Mouse (Mus musculus) midbrain, postnatal 0 days (tissue): ENCODE results near the gene Cyp2e1. TPM values are rescaled to one million over a fixed set of nuclear protein-coding genes. Genes with fewer than 3 reads are reported as not detected.
A peak's percentile ranks its signal among the peaks of the same experiment; 100 is the strongest.

ENCODE experiments used
- ATAC-seq: fragments of 200-750 bp; cut with Nextera tagmentation; 2 replicates; pipeline ENCODE4 v1.8.0; 2017; ENCODE audit warnings: moderate number of reproducible peaks, mild to moderate bottlenecking, moderate TSS enrichment, moderate library complexity; ENCODE audit not compliant: low FRiP score
- DNase-seq: peaks from one replicate; pipeline ENCODE4 v3.0.0-alpha.2; 2015; ENCODE audit warnings: low spot score
- H3K27ac ChIP-seq: fragments of 300-500 bp; sonication (generic); 2 replicates; pipeline ENCODE4 v1.5.1; 2014; ENCODE audit warnings: low read depth, mild to moderate bottlenecking, low read length, mixed read lengths
- H3K27me3 ChIP-seq: fragments of 300-500 bp; sonication (generic); 2 replicates; pipeline ENCODE4 v1.6.1; 2014; ENCODE audit warnings: low read length, control low read depth, mixed read lengths; ENCODE audit not compliant: insufficient read depth
- H3K36me3 ChIP-seq: fragments of 300-500 bp; sonication (generic); 2 replicates; pipeline ENCODE4 v1.6.1; 2014; ENCODE audit warnings: low read length, control low read depth, mixed read lengths; ENCODE audit not compliant: insufficient read depth
- H3K4me1 ChIP-seq: fragments of 300-500 bp; sonication (generic); 2 replicates; pipeline ENCODE4 v1.6.1; 2014; ENCODE audit warnings: mild to moderate bottlenecking, control low read depth, antibody characterized with exemption, low read length, mixed read lengths; ENCODE audit not compliant: insufficient read depth
- H3K4me2 ChIP-seq: fragments of 300-500 bp; sonication (generic); 2 replicates; pipeline ENCODE4 v1.6.1; 2014; ENCODE audit warnings: low read depth, mild to moderate bottlenecking, low read length, mixed read lengths; ENCODE audit not compliant: poor library complexity, severe bottlenecking
- H3K4me3 ChIP-seq: fragments of 300-500 bp; sonication (generic); 2 replicates; pipeline ENCODE4 v1.5.1; 2014; ENCODE audit warnings: low read depth, mild to moderate bottlenecking, low read length, moderate library complexity
- H3K9ac ChIP-seq: fragments of 300-500 bp; sonication (generic); replicated peaks from 2 replicates; pipeline ENCODE4 v1.6.1; 2014; ENCODE audit warnings: mild to moderate bottlenecking, low read length, moderate library complexity, mixed read lengths; ENCODE audit not compliant: poor library complexity, severe bottlenecking
- H3K9me3 ChIP-seq: fragments of 300-500 bp; sonication (generic); 2 replicates; pipeline ENCODE4 v1.6.1; 2016; ENCODE audit warnings: low read length, control low read depth
- CTCF ChIP-seq: IDR thresholded peaks from 2 replicates; pipeline ENCODE4 v1.5.1; 2016; ENCODE audit warnings: antibody characterized with exemption, mild to moderate bottlenecking
- WGBS: fragments of 180-500 bp; shearing (Covaris S2); extraction: QIAGEN DNeasy Blood & Tissue Kit; methylation state at CpG from one replicate; pipeline ENCODE4 v1.1.7; 2014; 5-methylcytosine and 5-hydroxymethylcytosine counted together
- polyA plus RNA-seq: library from polyadenylated mRNA; unstranded; fragments of >200 nt; fragmentation: Nextera tagmentation; extraction: Ambion mirVana; gene quantifications from 2 replicates; pipeline ENCODE4 v1.2.1, GENCODE M21; 2015
- total RNA-seq: library from RNA; depleted of rRNA; stranded (reverse); fragments of >200 nt; gene quantifications from 2 replicates; pipeline ENCODE4 v1.2.3, GENCODE M21; 2014; rRNA removed

Cyp2e1 gene
- total and polyA plus RNA-seq, 2 experiments from 2014 or later, result not detected

DNA sequence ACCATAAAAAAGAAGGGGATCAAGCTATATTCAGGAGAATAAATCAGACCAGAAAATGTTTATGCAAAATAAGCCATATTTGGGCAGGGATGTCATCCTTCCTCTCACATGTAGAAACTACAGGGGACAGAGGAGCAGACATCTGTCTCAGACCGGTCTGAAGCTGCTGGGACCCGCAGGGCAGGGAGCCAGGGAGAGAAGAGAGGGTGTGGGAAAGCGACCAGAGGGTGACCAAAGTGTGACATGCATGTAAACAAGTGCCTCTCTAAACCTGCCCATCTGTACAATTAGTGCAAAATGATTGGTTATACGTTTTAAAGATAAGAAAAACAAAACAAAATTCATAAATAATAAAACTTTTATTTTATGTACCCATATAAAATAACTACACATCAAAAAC lies 56.6 kb downstream of the Cyp2e1 start:
- Histone ChIP-seq H3K9me3 (no peaks in the 10 kb centered on the region), H3K4me2 (peak overlapping the region; percentile 36), H3K4me1 (peaks cover 5% of the 10 kb centered on the region; the same call in 1 of the 2 replicates), H3K4me3 (no peak overlapping the region), H3K27me3 (no peaks in the 10 kb centered on the region), H3K9ac (no peak overlapping the region), H3K36me3 (no peaks in the 10 kb centered on the region), H3K27ac (no peak overlapping the region)
- DNase-seq, result peak; percentile 66
- no peak for TF ChIP-seq CTCF
- ATAC-seq, result no peak
- WGBS, result 66% methylated on average over 4 of the region's 4 CpGs

DNA sequence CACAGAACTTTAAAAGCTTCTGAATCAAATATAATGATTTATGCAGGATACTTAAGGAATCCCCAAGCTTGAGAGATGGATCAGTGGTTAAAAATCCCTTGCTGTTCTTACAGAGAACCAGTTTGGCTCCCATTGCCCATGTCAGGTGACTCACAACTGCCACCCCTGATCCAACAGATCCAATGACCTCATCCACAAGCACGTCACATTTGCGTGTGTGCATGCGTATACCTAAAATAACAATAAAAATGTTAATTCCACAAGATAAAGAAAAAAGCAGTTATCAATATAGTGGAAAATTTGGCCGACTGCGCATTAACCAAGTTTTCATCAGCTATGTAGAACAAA lies 57.7 kb downstream of the Cyp2e1 start:
- H3K27me3 ChIP-seq, result no peaks in the 10 kb centered on the region
- DNase-seq, result no peak
- ATAC-seq, result peak; percentile 66; the same call in 1 of the 2 replicates
- peaks cover 5% of the 10 kb centered on the region; the same call in 1 of the 2 replicates for H3K4me1 ChIP-seq
- H3K9ac ChIP-seq, result peak overlapping the region; percentile 86
- peak overlapping the region; percentile 71 for H3K4me3 ChIP-seq
- peak overlapping the region; percentile 57 for H3K4me2 ChIP-seq
- H3K27ac ChIP-seq, result peak overlapping the region; percentile 98
- H3K36me3 ChIP-seq, result no peaks in the 10 kb centered on the region
- TF ChIP-seq CTCF, result no peak
- 41% methylated on average over 5 of the region's 5 CpGs for WGBS
- H3K9me3 ChIP-seq, result no peaks in the 10 kb centered on the region

DNA sequence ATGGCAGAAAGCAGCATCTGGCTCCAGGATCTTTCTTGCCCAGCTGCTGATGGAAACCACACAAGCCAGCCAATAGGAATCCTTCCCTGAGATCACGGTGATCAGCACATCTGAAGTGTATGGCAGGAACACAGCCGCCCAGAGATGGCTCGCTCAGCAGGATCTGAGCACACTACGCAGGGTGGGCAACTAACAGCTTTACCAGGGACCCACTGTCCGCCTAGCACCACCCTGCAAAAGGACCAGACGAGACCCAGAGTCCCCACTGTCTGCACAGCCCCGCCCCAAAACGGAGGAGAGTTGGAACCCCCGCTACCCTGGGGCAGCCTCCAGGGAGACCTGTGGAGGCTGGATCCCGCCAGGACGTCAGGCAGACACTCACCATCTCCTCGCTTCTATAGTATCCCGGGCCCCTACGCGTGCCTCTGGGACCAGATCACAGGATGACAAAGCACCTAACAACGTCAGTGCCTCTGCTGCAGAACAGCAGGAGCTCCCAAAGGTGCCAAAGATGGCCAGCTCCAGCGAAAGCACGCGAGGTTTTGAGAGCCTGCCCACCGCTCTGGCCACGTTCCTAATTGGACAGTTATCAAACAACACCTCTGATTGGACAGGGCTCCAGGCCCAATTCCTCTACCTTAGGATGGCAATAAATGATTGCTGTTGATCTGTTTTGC lies 58.3 kb downstream of the Cyp2e1 start, which contains the start of gene Zfp941:
Gene Zfp941, minus strand, starts transcription at position 526 of the 677 bp plus-strand sequence.
- TF ChIP-seq CTCF, result no peak
- peak within 1 kb of the TSS; percentile 71 for H3K4me3 ChIP-seq
- H3K4me1 ChIP-seq, result peaks cover 5% of the 10 kb centered on the region; the same call in 1 of the 2 replicates
- peak within 1 kb of the TSS; percentile 57 for H3K4me2 ChIP-seq
- DNase-seq (peak; percentile 94), ATAC-seq (peak; percentile 93)
- WGBS, result 2% methylated on average over 21 of the region's 21 CpGs
- no peaks in the 10 kb centered on the region for H3K36me3 ChIP-seq
- H3K9me3 ChIP-seq, result no peaks in the 10 kb centered on the region
- peak within 1 kb of the TSS; percentile 86 for H3K9ac ChIP-seq
- no peaks in the 10 kb centered on the region for H3K27me3 ChIP-seq
- H3K27ac ChIP-seq, result peak within 1 kb of the TSS; percentile 98

DNA sequence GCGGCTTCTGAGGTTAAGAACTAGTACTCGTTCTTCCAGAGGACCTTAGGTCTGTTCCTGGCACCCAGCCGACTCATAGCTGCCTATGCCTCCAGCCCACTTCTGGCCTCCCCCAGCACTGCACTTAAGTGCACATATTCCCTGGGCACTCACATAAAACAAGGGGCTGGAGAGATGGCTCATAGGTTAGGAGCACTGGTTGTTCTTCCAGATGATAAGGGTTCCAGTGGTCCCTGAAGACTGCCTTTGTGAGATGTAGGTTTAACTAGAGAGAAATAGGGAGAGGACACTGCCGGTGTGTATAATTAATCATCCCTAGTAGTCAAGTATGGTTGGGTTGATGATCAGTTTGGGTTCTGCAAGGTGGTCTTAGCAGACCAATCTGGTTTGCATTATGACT lies 59.2 kb downstream of the Cyp2e1 start:
- Histone ChIP-seq H3K36me3 (no peaks in the 10 kb centered on the region), H3K9me3 (no peaks in the 10 kb centered on the region), H3K9ac (no peak overlapping the region), H3K27me3 (no peaks in the 10 kb centered on the region), H3K4me2 (no peak overlapping the region), H3K4me1 (no peaks in the 10 kb centered on the region), H3K27ac (no peak overlapping the region), H3K4me3 (no peak overlapping the region)
- DNase-seq (no peak), ATAC-seq (no peak)
- TF ChIP-seq CTCF, result no peak
- 92% methylated on average over 4 of the region's 4 CpGs for WGBS

Other genes with a start within 250 kb of the Cyp2e1 start
- not detected in 2 replicates for gene Olfr538, start 195.9 kb upstream of the Cyp2e1 start, total RNA-seq
- not detected in 2 replicates for gene Olfr538, start 195.9 kb upstream of the Cyp2e1 start, polyA plus RNA-seq
- not detected in 2 replicates for gene Olfr46, start 162.5 kb upstream of the Cyp2e1 start, total RNA-seq
- not detected in 2 replicates for gene Olfr46, start 162.5 kb upstream of the Cyp2e1 start, polyA plus RNA-seq
- not detected in 2 replicates for gene Olfr61, start 134.8 kb upstream of the Cyp2e1 start, total RNA-seq
- gene Olfr61, start 134.8 kb upstream of the Cyp2e1 start, polyA plus RNA-seq, result not detected in 2 replicates
- gene Olfr53, start 117.3 kb upstream of the Cyp2e1 start, total RNA-seq, result not detected in 2 replicates
- not detected in 2 replicates for gene Olfr53, start 117.3 kb upstream of the Cyp2e1 start, polyA plus RNA-seq
- 0.05 TPM in 1 of 2 replicates, not detected in the other for gene Olfr539, start 103.8 kb upstream of the Cyp2e1 start, total RNA-seq
- gene Olfr539, start 103.8 kb upstream of the Cyp2e1 start, polyA plus RNA-seq, result 0.04 TPM in 1 of 2 replicates, not detected in the other
- gene Olfr45, start 81.8 kb upstream of the Cyp2e1 start, total RNA-seq, result not detected in 2 replicates
- gene Olfr45, start 81.8 kb upstream of the Cyp2e1 start, polyA plus RNA-seq, result not detected in 2 replicates
- gene Olfr541, start 66.5 kb upstream of the Cyp2e1 start, total RNA-seq, result not detected in 2 replicates
- not detected in 2 replicates for gene Olfr541, start 66.5 kb upstream of the Cyp2e1 start, polyA plus RNA-seq
- gene Syce1, start 24.1 kb downstream of the Cyp2e1 start, total RNA-seq, result 0.55 TPM in 1 of 2 replicates, not detected in the other
- gene Syce1, start 24.1 kb downstream of the Cyp2e1 start, polyA plus RNA-seq, result 0.14 and 0.26 TPM in 2 replicates
- 30.0 and 37.6 TPM in 2 replicates for gene Zfp941, start 58.4 kb downstream of the Cyp2e1 start, total RNA-seq
- gene Zfp941, start 58.4 kb downstream of the Cyp2e1 start, polyA plus RNA-seq, result 26.1 and 30.9 TPM in 2 replicates
- gene Urah, start 71.3 kb downstream of the Cyp2e1 start, total RNA-seq, result 0.71 TPM in 1 of 2 replicates, not detected in the other
- gene Urah, start 71.3 kb downstream of the Cyp2e1 start, polyA plus RNA-seq, result 0.23 and 0.26 TPM in 2 replicates
- gene Scgb1c1, start 81.8 kb downstream of the Cyp2e1 start, total RNA-seq, result not detected in 2 replicates
- gene Scgb1c1, start 81.8 kb downstream of the Cyp2e1 start, polyA plus RNA-seq, result not detected in 2 replicates
- gene Odf3, start 84.1 kb downstream of the Cyp2e1 start, total RNA-seq, result not detected in 2 replicates
- gene Odf3, start 84.1 kb downstream of the Cyp2e1 start, polyA plus RNA-seq, result 0.17 and 0.22 TPM in 2 replicates
- 0.27 and 2.5 TPM in 2 replicates for gene Gm45785, start 92.6 kb downstream of the Cyp2e1 start, total RNA-seq
- 0.20 TPM in 1 of 2 replicates, not detected in the other for gene Gm45785, start 92.6 kb downstream of the Cyp2e1 start, polyA plus RNA-seq
- gene Ric8a, start 93.2 kb downstream of the Cyp2e1 start, total RNA-seq, result 81.2 and 127 TPM in 2 replicates
- gene Ric8a, start 93.2 kb downstream of the Cyp2e1 start, polyA plus RNA-seq, result 91.8 and 98.1 TPM in 2 replicates
- gene Bet1l, start 93.8 kb downstream of the Cyp2e1 start, total RNA-seq, result 19.1 and 26.0 TPM in 2 replicates
- gene Bet1l, start 93.8 kb downstream of the Cyp2e1 start, polyA plus RNA-seq, result 49.9 and 53.9 TPM in 2 replicates
- 107 and 136 TPM in 2 replicates for gene Psmd13, start 118.2 kb downstream of the Cyp2e1 start, total RNA-seq
- gene Psmd13, start 118.2 kb downstream of the Cyp2e1 start, polyA plus RNA-seq, result 245 and 265 TPM in 2 replicates
- gene Sirt3, start 118.6 kb downstream of the Cyp2e1 start, total RNA-seq, result 55.5 and 66.3 TPM in 2 replicates
- 60.9 and 72.3 TPM in 2 replicates for gene Sirt3, start 118.6 kb downstream of the Cyp2e1 start, polyA plus RNA-seq
- gene Cox8b, start 136.7 kb downstream of the Cyp2e1 start, total RNA-seq, result not detected in 2 replicates
- gene Cox8b, start 136.7 kb downstream of the Cyp2e1 start, polyA plus RNA-seq, result not detected in 2 replicates
- gene Nlrp6, start 157.2 kb downstream of the Cyp2e1 start, total RNA-seq, result 0.24 and 0.82 TPM in 2 replicates
- gene Nlrp6, start 157.2 kb downstream of the Cyp2e1 start, polyA plus RNA-seq, result 0.90 and 0.99 TPM in 2 replicates
- 7.8 and 10.5 TPM in 2 replicates for gene Pgghg, start 177.7 kb downstream of the Cyp2e1 start, total RNA-seq
- gene Pgghg, start 177.7 kb downstream of the Cyp2e1 start, polyA plus RNA-seq, result 4.3 and 4.4 TPM in 2 replicates
- gene Ifitm5, start 186.6 kb downstream of the Cyp2e1 start, total RNA-seq, result 0.99 TPM in 1 of 2 replicates, not detected in the other
- gene Ifitm5, start 186.6 kb downstream of the Cyp2e1 start, polyA plus RNA-seq, result 0.63 TPM in 1 of 2 replicates, not detected in the other
- not detected in 2 replicates for gene Gm45717, start 192.2 kb downstream of the Cyp2e1 start, total RNA-seq
- 0.81 TPM in 1 of 2 replicates, not detected in the other for gene Gm45717, start 192.2 kb downstream of the Cyp2e1 start, polyA plus RNA-seq
- gene Ifitm2, start 192.2 kb downstream of the Cyp2e1 start, total RNA-seq, result 66.6 and 79.1 TPM in 2 replicates
- 200 and 218 TPM in 2 replicates for gene Ifitm2, start 192.2 kb downstream of the Cyp2e1 start, polyA plus RNA-seq
- 9.7 and 16.3 TPM in 2 replicates for gene Ifitm1, start 203.5 kb downstream of the Cyp2e1 start, total RNA-seq
- 14.6 and 21.2 TPM in 2 replicates for gene Ifitm1, start 203.5 kb downstream of the Cyp2e1 start, polyA plus RNA-seq
- gene Ifitm3, start 247.0 kb downstream of the Cyp2e1 start, total RNA-seq, result 22.5 and 39.3 TPM in 2 replicates
- gene Ifitm3, start 247.0 kb downstream of the Cyp2e1 start, polyA plus RNA-seq, result 67.8 and 80.5 TPM in 2 replicates